Mouse (Mus musculus) left cerebral cortex, adult 11 months (tissue): ENCODE data around the gene Olfr1457.

Experiments used
- DNase-seq: peaks from one replicate; pipeline ENCODE4 v3.0.0; 2022; ENCODE audit warnings: low spot score

Olfr1457 gene

DNA sequence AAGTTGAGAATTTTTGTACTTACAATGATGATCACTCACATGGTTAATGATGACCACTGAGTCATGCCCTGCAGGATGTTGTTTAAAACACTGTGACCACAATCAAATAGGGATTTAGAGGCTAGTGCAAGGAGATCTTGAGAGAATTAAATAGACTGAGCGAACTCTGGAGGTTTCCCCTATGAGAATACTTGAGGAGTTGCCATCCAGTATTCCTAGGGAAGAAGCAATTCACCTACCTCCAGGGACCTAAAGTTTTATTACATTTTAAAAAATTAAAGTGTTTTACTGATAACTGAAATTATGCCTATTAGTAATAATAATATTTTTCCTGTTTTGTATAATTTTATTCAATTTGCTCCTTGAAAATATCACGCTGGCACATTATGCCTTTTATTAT is at the start of gene Olfr1457:
Gene Olfr1457, minus strand, starts transcription at position 101 of the 400 bp plus-strand sequence.
- no peak for DNase-seq

DNA sequence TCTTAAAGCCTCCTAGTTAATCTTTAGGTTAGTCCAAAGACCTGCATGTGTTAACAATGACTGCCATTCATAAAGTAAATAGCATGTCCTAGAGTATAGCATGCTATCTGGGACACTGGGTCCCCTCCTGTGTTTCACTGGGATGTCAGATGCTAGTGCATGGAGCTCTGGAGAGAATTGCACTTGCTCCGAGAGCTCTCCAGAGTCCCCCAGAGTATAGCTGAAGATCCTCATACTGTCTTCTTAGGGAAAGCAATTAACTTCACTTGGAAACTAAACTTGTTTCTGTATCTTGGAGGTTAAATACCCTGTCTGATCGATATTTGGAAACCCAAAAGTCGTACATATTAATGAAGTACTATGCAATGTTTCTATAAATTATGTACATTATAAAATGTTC is 9.0 kb upstream of the Olfr1457 start, which contains the start of gene Olfr1458:
Gene Olfr1458, minus strand, starts transcription at position 101 of the 400 bp plus-strand sequence.
- DNase-seq = no peak

DNA sequence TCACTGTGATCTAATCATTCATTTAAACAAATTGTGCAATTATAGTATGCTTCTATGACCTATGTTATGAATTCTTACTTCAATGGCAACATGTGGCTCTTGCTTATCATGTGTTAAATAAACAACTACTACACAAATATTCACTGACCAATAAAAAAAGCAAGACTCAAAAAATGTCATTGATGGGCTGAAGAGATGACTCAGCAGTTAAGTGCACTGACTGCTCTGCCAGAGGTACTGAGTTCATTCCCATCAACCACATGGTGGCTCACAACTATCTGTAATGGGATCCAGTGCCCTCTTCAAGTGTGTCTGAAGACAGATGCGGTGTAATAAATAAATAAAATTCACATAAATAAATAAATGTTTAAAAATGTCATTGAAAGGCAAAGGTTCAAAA is 3.8 kb downstream of the Olfr1457 start:
- no peak for DNase-seq

DNA sequence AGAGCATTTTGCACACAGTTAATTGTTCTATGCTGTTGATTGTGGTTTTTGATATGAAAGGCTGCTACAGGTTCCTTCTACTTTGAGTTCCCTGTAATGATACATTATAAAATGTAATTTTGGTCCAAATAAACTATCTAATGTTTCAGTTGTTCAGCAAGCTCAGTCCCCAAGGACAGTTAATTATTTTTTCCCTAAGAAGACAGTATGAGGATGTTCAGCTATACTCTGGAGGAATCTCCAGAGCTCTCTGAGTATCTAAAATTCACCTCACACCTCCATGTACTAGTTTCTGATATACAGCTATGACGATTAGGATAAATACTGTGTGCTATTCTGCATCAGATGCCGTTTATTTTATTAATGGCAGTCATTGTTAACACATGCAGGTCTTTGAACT is 37.4 kb downstream of the Olfr1457 start, which contains the start of gene Olfr1454:
Gene Olfr1454, plus strand, starts transcription at position 301 of the 400 bp plus-strand sequence.
- DNase-seq = no peak
